Mouse (Mus musculus) stomach, embryonic 15.5 days (tissue): ENCODE measurements at regions not wholly inside any gene's neighbourhood (a gene's known extent, or its start where the extent isn't known, plus 50 kb on each side); places are given as distances from the start of the nearest gene placed in this dataset.

Experiments used
- ATAC-seq: fragments of 200-750 bp; cut with Nextera tagmentation; 2 replicates; pipeline ENCODE4 v1.8.0; 2017; ENCODE audit warnings: low read depth, moderate number of reproducible peaks, moderate TSS enrichment; ENCODE audit not compliant: insufficient read depth, low FRiP score
- H3K27ac ChIP-seq: fragments of 300-500 bp; sonication (generic); 2 replicates; pipeline ENCODE4 v1.5.1; 2015; ENCODE audit warnings: mild to moderate bottlenecking, inconsistent platforms
- H3K27me3 ChIP-seq: fragments of 300-500 bp; sonication (generic); replicated peaks from 2 replicates; pipeline ENCODE4 v1.6.1; 2015; ENCODE audit warnings: inconsistent platforms
- H3K36me3 ChIP-seq: fragments of 300-500 bp; sonication (generic); 2 replicates; pipeline ENCODE4 v1.6.1; 2015; ENCODE audit warnings: inconsistent platforms
- H3K4me1 ChIP-seq: fragments of 300-500 bp; sonication (generic); 2 replicates; pipeline ENCODE4 v1.6.1; 2015; ENCODE audit warnings: inconsistent platforms
- H3K4me2 ChIP-seq: fragments of 300-500 bp; sonication (generic); 2 replicates; pipeline ENCODE4 v1.6.1; 2015; ENCODE audit warnings: mild to moderate bottlenecking, inconsistent platforms
- H3K4me3 ChIP-seq: fragments of 300-500 bp; sonication (generic); replicated peaks from 2 replicates; pipeline ENCODE4 v1.5.1; 2015; ENCODE audit warnings: inconsistent platforms
- H3K9ac ChIP-seq: fragments of 300-500 bp; sonication (generic); 2 replicates; pipeline ENCODE4 v1.6.1; 2015; ENCODE audit warnings: inconsistent platforms
- H3K9me3 ChIP-seq: fragments of 300-500 bp; sonication (generic); 2 replicates; pipeline ENCODE4 v1.6.1; 2016; ENCODE audit warnings: inconsistent platforms
- WGBS: fragments of 180-500 bp; shearing (Covaris S2); methylation state at CpG from one replicate; pipeline ENCODE4 v1.1.7; 2015; 5-methylcytosine and 5-hydroxymethylcytosine counted together

DNA sequence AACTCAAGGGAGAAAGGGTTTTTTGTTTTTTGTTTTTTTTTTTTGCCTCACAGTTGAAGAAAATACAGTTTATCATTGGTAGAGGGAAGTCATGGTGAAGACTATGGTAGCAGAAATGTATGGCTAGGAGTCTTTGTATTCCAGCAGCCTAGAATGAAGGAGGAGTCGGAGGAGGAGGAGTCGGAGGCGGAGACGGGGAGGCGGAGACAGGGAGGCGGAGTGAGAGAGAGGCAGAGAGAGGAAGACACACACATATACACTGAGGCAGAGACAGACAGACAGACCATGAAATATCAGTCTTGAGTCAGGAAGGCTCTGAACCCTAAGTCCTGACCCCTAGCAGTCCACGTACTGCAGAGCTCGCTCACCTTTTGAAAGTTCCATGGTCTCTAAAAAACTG is 95.0 kb upstream of the Fhl2 start:
- H3K4me1 ChIP-seq = no peaks in the 10 kb centered on the region
- no peaks in the 10 kb centered on the region for H3K9me3 ChIP-seq
- WGBS = 81% methylated on average over 8 of the region's 8 CpGs
- no peaks in the 10 kb centered on the region for H3K36me3 ChIP-seq
- no peak overlapping the region for H3K4me3 ChIP-seq
- no peak overlapping the region for H3K4me2 ChIP-seq
- H3K27me3 ChIP-seq = no peaks in the 10 kb centered on the region
- H3K27ac ChIP-seq = no peak overlapping the region
- H3K9ac ChIP-seq = no peak overlapping the region
- no peak for ATAC-seq

DNA sequence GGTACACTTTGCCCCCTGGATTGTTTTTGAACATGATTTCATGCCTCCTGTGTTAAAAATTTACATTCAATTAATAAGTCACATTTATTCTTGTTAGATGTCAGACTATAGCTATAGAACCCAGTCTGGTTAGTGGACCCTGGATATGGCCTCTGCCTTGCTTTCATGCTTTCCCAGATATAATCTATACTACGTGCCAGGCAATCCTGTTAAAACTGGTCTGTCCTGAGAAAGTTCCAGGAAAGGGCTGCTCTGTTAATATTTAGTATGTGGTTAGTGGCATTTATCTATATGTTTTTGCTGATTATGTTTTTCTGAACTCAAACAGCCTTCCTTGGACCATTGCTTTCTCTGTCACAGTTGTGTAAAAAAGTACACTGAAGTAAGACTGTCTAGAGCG is 95.8 kb upstream of the Fhl2 start:
- no peaks in the 10 kb centered on the region for H3K4me1 ChIP-seq
- H3K27me3 ChIP-seq = no peaks in the 10 kb centered on the region
- no peak overlapping the region for H3K4me2 ChIP-seq
- no peak overlapping the region for H3K27ac ChIP-seq
- 66% methylated on average over 2 of the region's 2 CpGs for WGBS
- no peak overlapping the region for H3K9ac ChIP-seq
- no peak overlapping the region for H3K4me3 ChIP-seq
- no peaks in the 10 kb centered on the region for H3K36me3 ChIP-seq
- no peaks in the 10 kb centered on the region for H3K9me3 ChIP-seq
- ATAC-seq = peak; percentile 60; the same call in 1 of the 2 replicates

DNA sequence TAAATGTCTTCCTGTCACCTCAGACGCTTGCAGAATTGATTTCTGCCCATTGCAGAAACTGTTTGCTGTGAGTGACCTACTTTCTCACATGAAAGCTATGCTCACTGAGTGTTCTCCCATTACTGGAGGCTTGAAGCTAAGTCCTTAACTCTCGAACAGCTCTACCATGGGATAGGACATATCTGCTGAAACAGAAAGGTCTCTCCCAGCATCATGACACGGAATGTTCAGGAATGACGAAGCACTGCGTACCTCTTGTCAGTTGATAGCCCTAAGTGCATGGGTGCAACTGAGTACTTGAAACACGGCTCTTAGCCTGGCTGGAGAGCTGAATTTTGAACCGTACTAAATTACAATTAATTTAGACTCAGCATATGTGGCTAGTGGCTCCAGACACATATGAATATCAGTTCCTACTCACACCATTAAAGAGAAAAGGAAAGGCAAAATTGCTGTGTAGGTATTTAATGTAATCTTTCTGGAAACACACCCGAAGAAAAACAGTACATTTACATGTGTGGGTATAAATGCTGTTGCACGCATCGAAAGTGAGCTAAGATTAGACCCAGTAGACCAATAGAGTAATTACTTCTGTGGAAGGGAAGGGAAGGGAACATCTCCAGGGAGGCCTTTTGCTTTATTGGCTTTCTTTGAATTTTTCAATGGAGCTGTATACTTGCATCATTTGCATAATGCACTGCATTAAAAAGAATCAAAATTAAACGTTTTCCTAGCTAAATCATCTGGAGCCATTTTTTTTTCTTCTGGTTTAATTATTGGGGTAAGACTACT is 97.6 kb upstream of the Fhl2 start:
- H3K27me3 ChIP-seq = no peaks in the 10 kb centered on the region
- no peak overlapping the region for H3K4me3 ChIP-seq
- WGBS = 82% methylated on average over 11 of the region's 11 CpGs
- ATAC-seq = no peak
- H3K9ac ChIP-seq = no peak overlapping the region
- no peaks in the 10 kb centered on the region for H3K9me3 ChIP-seq
- H3K36me3 ChIP-seq = no peaks in the 10 kb centered on the region
- no peak overlapping the region for H3K4me2 ChIP-seq
- no peaks in the 10 kb centered on the region for H3K4me1 ChIP-seq
- no peak overlapping the region for H3K27ac ChIP-seq

DNA sequence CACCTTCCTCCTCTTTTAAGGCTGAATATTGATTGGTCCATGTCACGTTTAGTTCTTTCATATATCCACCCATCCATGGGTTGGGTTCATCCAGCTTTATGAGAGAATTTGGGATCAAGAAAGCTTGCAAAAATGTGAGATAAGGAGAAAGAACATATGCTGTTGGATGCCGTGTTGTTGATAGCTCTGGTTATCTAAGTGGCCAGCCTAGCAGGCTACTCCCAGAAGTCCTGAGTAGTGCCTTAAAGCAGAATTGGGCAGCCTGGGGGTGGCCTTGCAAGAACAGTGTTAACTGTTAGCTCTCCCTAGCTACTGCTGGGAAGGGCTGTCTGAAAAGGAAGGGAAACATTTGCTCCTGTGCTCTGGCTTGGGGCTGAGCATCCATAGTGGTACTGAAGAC is 100.8 kb upstream of the Fhl2 start:
- no peak overlapping the region for H3K4me2 ChIP-seq
- no peaks in the 10 kb centered on the region for H3K9me3 ChIP-seq
- H3K36me3 ChIP-seq = no peaks in the 10 kb centered on the region
- H3K4me1 ChIP-seq = no peaks in the 10 kb centered on the region
- no peak overlapping the region for H3K4me3 ChIP-seq
- ATAC-seq = no peak
- H3K9ac ChIP-seq = no peak overlapping the region
- WGBS = 71% methylated on average over 2 of the region's 2 CpGs
- H3K27me3 ChIP-seq = no peaks in the 10 kb centered on the region
- no peak overlapping the region for H3K27ac ChIP-seq

DNA sequence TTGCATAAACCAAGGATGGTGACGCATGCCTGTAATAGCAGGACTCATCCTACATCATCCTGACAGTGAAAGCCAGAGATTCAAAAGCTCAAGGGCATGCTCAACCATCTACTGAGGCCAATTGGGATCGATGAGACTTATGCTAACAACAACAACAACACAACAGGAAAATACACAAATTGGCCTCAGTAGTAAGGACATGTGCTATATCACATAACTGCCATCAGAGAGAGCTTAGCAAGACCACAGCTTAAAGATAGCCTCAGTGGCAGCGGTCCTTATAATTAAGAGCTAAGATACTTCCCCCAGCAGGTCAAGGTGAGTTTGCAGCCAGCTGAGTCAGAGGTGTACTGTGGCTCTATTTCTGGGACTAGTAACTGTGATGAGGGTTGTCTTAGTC is 102.0 kb upstream of the Fhl2 start:
- no peak overlapping the region for H3K27ac ChIP-seq
- no peak overlapping the region for H3K4me2 ChIP-seq
- no peak overlapping the region for H3K4me3 ChIP-seq
- WGBS = 91% methylated on average over 3 of the region's 3 CpGs
- ATAC-seq = no peak
- no peaks in the 10 kb centered on the region for H3K4me1 ChIP-seq
- H3K9ac ChIP-seq = no peak overlapping the region
- H3K27me3 ChIP-seq = no peaks in the 10 kb centered on the region
- H3K36me3 ChIP-seq = no peaks in the 10 kb centered on the region
- no peaks in the 10 kb centered on the region for H3K9me3 ChIP-seq

DNA sequence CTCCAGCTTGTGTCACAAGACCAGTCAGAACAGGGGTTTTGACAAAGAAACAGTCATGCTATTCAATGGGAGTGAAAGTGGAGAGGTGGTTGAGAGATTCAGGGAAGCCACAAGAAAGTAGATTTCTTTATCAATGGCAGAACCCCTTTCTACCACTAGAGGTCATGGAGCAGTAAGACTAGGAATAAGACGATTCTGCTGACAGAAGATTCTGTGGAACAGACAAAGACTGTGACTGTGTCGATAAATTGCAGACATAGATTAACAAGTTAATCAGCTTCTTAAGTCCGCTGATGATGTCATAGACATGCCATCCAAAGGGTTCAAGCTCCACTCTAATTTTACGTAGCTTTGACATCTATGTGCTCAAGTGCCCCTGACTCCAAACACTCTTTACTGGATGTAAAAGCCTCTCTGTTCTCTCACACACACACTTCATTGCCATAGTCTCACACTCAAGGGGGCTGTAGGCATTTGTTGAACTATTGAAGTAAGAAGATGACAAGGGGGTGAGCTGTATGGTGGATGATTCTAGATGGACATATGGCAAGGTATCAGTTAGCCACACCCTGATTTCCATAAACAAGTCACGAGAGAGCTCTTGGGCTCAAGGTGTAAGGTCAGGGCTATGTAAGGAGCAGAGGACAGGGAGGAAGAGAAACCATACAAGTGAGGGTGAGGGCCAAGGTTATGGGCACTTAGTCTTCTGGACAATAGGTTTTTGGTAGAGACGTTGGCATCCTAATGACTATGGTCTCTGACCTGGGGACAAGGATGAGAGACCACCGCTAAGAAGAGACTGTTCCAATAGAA is 102.9 kb upstream of the Fhl2 start:
- Histone ChIP-seq H3K4me1 (no peaks in the 10 kb centered on the region), H3K9ac (no peak overlapping the region), H3K4me2 (no peak overlapping the region), H3K36me3 (no peaks in the 10 kb centered on the region), H3K27ac (no peak overlapping the region), H3K27me3 (no peaks in the 10 kb centered on the region), H3K4me3 (no peak overlapping the region), H3K9me3 (no peaks in the 10 kb centered on the region)
- ATAC-seq = no peak
- WGBS = 47% methylated on average over 7 of the region's 7 CpGs

DNA sequence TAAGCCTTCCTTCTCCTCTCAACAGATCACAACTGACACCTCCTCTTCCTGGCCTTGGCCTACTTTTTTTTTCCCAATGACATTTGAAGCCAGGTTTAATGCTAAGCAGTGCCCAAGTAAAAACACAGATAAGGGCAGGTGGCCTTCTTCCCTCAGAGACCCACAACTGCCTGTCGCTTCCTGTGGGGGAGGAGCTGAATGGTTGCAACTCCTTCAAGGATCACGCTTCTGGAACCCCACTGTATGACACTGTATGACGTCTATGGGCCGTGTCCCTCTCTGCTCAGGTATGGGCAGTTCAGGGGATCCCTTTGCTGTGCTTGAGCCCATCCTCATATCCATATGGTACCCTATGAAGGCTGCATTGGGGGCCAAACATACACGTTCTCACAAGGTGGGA is 103.9 kb upstream of the Fhl2 start:
- H3K4me2 ChIP-seq = no peak overlapping the region
- H3K27me3 ChIP-seq = no peaks in the 10 kb centered on the region
- H3K9ac ChIP-seq = no peak overlapping the region
- H3K4me3 ChIP-seq = no peak overlapping the region
- no peaks in the 10 kb centered on the region for H3K36me3 ChIP-seq
- no peak for ATAC-seq
- no peaks in the 10 kb centered on the region for H3K9me3 ChIP-seq
- WGBS = 73% methylated on average over 5 of the region's 5 CpGs
- H3K4me1 ChIP-seq = no peaks in the 10 kb centered on the region
- H3K27ac ChIP-seq = no peak overlapping the region

DNA sequence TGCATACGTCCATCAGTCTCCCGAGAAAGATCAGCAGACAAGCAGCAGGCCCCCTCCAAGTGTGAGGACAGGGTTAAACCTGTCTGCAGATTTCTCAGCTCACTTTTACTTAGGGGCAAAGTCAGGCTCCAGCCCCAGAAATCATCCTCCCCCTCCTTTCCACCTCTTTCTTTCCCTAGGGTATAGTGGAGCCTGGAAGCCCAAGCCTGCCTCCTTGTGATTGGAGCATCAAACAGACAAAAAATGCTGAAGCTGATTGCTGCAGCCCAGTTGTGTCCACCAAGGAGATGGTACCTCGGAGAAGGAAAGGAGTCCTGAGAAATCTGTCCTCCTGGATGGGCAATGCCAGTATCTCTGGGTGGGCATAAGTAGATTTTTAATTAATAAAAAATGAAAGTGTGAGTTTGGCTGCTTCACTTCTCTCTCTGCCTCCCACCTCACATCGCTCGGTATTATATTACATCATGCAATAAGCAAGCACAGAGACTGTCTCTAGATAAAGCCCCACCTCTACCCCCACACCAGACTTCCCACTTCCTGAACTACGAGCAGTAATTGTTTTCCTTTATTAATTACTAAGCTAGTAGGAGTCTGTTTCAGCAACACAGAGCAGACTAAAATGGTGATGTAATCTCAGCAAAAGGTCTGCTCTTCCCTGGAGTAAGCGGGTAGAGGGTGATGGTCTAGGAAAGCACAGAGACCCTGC is 105.2 kb upstream of the Fhl2 start:
- no peak overlapping the region for H3K9ac ChIP-seq
- H3K4me3 ChIP-seq = no peak overlapping the region
- no peaks in the 10 kb centered on the region for H3K4me1 ChIP-seq
- no peaks in the 10 kb centered on the region for H3K9me3 ChIP-seq
- H3K4me2 ChIP-seq = no peak overlapping the region
- no peak overlapping the region for H3K27ac ChIP-seq
- no peaks in the 10 kb centered on the region for H3K27me3 ChIP-seq
- no peaks in the 10 kb centered on the region for H3K36me3 ChIP-seq
- WGBS = 55% methylated on average over 7 of the region's 7 CpGs
- ATAC-seq = no peak

DNA sequence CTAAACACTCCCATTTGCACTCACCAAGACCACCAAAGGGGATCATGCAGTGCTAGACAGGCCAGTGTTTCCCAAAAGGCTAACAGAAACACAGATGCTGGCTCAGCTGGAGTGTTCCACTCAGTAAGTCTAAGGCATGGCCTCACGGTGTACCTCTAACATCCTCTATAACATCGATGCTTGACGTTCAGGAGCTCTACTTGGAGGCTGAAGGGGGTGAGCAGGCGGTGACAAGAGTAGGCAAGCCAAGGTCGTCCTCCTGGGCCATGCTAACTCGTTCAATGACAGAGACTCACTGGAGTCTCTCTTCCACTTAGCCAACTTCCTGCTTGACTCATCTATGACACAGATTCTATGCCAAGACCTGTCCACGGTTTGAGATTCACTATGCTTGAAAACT is 105.9 kb upstream of the Fhl2 start:
- ATAC-seq = no peak
- no peak overlapping the region for H3K27ac ChIP-seq

DNA sequence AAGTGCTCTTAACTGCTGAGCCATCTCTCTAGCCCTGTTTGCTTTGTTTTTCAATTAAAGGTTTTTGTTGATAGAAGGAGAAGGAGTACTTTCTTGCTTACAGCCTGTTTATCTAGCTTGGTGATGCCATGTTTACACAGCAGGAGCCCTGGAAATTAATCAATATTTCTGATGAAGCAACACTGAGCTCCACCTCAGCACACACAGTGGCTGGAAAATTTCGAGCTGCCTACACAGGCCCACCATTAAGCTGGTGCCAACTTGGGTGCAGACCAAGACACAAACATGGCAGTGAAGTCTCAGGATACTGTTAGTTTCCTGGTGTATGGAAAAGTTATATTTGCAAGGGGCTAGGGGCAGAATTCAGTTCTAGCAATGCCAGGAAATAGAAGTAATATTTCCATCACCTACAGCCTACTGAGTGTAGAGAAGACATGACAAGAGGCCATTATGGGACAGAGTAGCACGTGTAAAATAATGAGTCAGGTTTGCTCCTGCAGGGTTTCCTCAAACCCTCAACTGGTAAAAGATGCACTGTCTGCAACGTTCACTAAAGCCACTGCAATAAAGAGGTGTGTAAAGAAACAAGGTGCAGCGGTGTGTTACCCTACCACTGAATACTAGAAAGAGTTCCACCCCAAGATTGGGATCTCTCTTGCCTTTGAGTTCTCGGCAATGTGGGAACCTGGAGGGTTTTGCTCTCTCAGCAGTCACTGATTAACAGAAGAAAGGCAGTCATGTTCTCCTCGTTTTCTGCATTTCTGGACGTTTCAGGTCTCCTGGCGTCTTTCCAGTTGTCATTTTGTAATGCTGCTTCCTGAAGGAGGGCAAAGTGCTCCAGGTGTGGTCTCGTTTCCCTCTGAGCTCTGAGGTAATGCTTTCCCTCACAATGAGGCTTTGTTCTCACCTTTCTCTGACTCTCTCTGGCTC is 108.8 kb upstream of the Fhl2 start:
- no peaks in the 10 kb centered on the region for H3K27me3 ChIP-seq
- H3K4me2 ChIP-seq = no peak overlapping the region
- no peak overlapping the region for H3K9ac ChIP-seq
- H3K27ac ChIP-seq = peak overlapping the region; percentile 70; the same call in 1 of the 2 replicates
- WGBS = 49% methylated on average over 9 of the region's 9 CpGs
- peak; percentile 70 for ATAC-seq
- H3K4me3 ChIP-seq = no peak overlapping the region
- no peaks in the 10 kb centered on the region for H3K9me3 ChIP-seq
- no peaks in the 10 kb centered on the region for H3K4me1 ChIP-seq
- H3K36me3 ChIP-seq = no peaks in the 10 kb centered on the region

More for the DNA sequence above, 105.9 kb upstream of the Fhl2 start:
- H3K4me2 ChIP-seq = no peak overlapping the region
- no peak overlapping the region for H3K9ac ChIP-seq
- WGBS = 74% methylated on average over 7 of the region's 7 CpGs
- H3K36me3 ChIP-seq = no peaks in the 10 kb centered on the region
- H3K4me3 ChIP-seq = no peak overlapping the region
- no peaks in the 10 kb centered on the region for H3K27me3 ChIP-seq
- H3K9me3 ChIP-seq = no peaks in the 10 kb centered on the region
- no peaks in the 10 kb centered on the region for H3K4me1 ChIP-seq
